Mouse (Mus musculus) liver, embryonic 11.5 days (tissue): ENCODE data around the gene Rftn1. TPM values are rescaled to one million over a fixed set of nuclear protein-coding genes. Genes with fewer than 3 reads are reported as not detected.

Source experiments
- ATAC-seq: fragments of 200-750 bp; cut with Nextera tagmentation; replicated peaks from 2 replicates; pipeline ENCODE4 v1.8.0; 2017; ENCODE audit warnings: moderate number of reproducible peaks, mild to moderate bottlenecking, moderate TSS enrichment, moderate library complexity; ENCODE audit not compliant: low FRiP score
- DNase-seq: peaks from one replicate; pipeline ENCODE4 v3.0.0-alpha.2; 2017; ENCODE audit warnings: low spot score
- H3K27ac ChIP-seq: fragments of 300-500 bp; sonication (generic); 2 replicates; pipeline ENCODE4 v1.5.1; 2014; ENCODE audit warnings: mild to moderate bottlenecking, low read depth, low read length, control low read depth
- H3K27me3 ChIP-seq: fragments of 300-500 bp; sonication (generic); replicated peaks from 2 replicates; pipeline ENCODE4 v1.6.1; 2014; ENCODE audit warnings: low read length, mixed read lengths; ENCODE audit not compliant: control insufficient read depth, insufficient read depth
- H3K36me3 ChIP-seq: fragments of 300-500 bp; sonication (generic); 2 replicates; pipeline ENCODE4 v1.6.1; 2014; ENCODE audit warnings: mild to moderate bottlenecking, low read length, moderate library complexity, mixed read lengths; ENCODE audit not compliant: control insufficient read depth, insufficient read depth
- H3K4me1 ChIP-seq: fragments of 300-500 bp; sonication (generic); replicated peaks from 2 replicates; pipeline ENCODE4 v1.6.1; 2014; ENCODE audit warnings: low read length, mixed read lengths; ENCODE audit not compliant: control insufficient read depth, insufficient read depth
- H3K4me2 ChIP-seq: fragments of 300-500 bp; sonication (generic); 2 replicates; pipeline ENCODE4 v1.6.1; 2014; ENCODE audit warnings: mild to moderate bottlenecking, control low read depth, moderate library complexity
- H3K4me3 ChIP-seq: fragments of 300-500 bp; sonication (generic); 2 replicates; pipeline ENCODE4 v1.5.1; 2014; ENCODE audit warnings: low read depth, low read length, control low read depth
- H3K9ac ChIP-seq: fragments of 300-500 bp; sonication (generic); 2 replicates; pipeline ENCODE4 v1.6.1; 2014; ENCODE audit warnings: low read depth, low read length, control low read depth
- H3K9me3 ChIP-seq: fragments of 300-500 bp; sonication (generic); 2 replicates; pipeline ENCODE4 v1.6.1; 2016; ENCODE audit warnings: low read length, inconsistent platforms, mixed read lengths; ENCODE audit not compliant: control insufficient read depth
- WGBS: fragments of 180-500 bp; shearing (Covaris S2); extraction: QIAGEN DNeasy Blood & Tissue Kit; methylation state at CpG from one replicate; pipeline ENCODE4 v1.1.7; 2014; 5-methylcytosine and 5-hydroxymethylcytosine counted together
- polyA plus RNA-seq: library from polyadenylated mRNA; unstranded; fragments of >200 nt; fragmentation: Nextera tagmentation; extraction: Ambion mirVana; gene quantifications from 2 replicates; pipeline ENCODE4 v1.2.1, GENCODE M21; 2014

Rftn1 gene
- polyA plus RNA-seq, 1 experiment from 2014 or later: 12.8 TPM

DNA sequence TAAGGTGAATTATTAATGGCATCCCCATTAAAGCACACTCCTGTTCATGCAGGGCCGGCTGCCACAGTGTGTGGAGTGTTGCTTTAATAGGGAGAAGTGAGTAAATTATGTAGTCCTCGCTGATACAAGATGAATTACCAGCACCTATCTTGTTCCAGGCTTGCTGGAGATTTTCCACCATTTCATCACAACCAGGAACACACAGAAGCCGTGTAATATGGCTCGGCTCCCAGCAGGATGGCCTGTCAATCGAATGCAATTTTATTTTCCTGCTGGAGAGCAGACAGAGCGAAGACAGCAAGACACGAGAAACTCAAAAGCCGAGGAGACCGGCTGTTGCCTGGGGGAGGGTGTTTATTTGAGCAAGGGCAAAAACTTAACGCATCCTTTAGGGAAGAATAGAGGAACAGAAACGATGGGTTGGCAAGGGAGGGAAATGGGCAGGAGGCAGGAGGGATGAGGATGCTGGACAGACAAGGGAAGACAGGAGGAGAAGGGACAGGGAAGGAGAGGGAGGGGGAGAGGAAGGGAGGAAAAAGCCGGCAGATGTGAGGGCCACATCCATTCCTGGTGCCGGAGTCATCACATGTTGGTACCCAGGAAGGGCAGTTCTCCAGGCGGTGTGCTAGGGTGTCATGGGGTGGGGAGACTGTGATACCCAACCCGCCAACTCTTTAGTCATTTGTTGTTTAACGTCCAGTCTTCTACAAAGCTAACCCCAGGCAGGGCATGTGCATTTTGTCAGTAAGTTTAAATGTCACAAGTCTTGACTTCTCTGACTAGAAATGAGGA lies 39.9 kb downstream of the Rftn1 start:
- ATAC-seq (no peak), DNase-seq (no peak)
- H3K4me2 ChIP-seq: no peak overlapping the region
- 83% methylated on average over 16 of the region's 16 CpGs for WGBS
- no peaks in the 10 kb centered on the region for H3K36me3 ChIP-seq
- H3K4me1 ChIP-seq: no peaks in the 10 kb centered on the region
- H3K4me3 ChIP-seq: no peak overlapping the region
- H3K9me3 ChIP-seq: no peaks in the 10 kb centered on the region
- H3K27me3 ChIP-seq: no peaks in the 10 kb centered on the region
- no peak overlapping the region for H3K9ac ChIP-seq
- no peak overlapping the region for H3K27ac ChIP-seq

- WGBS: 83% methylated on average over 14 of the region's 14 CpGs
- no peak for DNase-seq
- Histone ChIP-seq H3K4me1 (no peaks in the 10 kb centered on the region), H3K4me3 (no peak overlapping the region), H3K9ac (no peak overlapping the region), H3K27me3 (no peaks in the 10 kb centered on the region), H3K36me3 (no peaks in the 10 kb centered on the region), H3K4me2 (no peak overlapping the region), H3K27ac (no peak overlapping the region), H3K9me3 (no peaks in the 10 kb centered on the region)
- ATAC-seq: no peak
These were observed 40.7 kb downstream of the Rftn1 start for GRCm38 (mm10) chr17:50149690-50150210.

GRCm38 (mm10) chr17:50147831-50148587 lies 42.5 kb downstream of the Rftn1 start:
- H3K27me3 ChIP-seq: no peaks in the 10 kb centered on the region
- no peak overlapping the region for H3K9ac ChIP-seq
- WGBS: 90% methylated on average over 12 of the region's 12 CpGs
- no peaks in the 10 kb centered on the region for H3K9me3 ChIP-seq
- no peak overlapping the region for H3K27ac ChIP-seq
- no peak overlapping the region for H3K4me2 ChIP-seq
- DNase-seq (no peak), ATAC-seq (no peak)
- H3K4me3 ChIP-seq: no peak overlapping the region
- no peaks in the 10 kb centered on the region for H3K36me3 ChIP-seq
- no peaks in the 10 kb centered on the region for H3K4me1 ChIP-seq

GRCm38 (mm10) chr17:50143354-50143753 lies 47.1 kb downstream of the Rftn1 start:
- Histone ChIP-seq H3K4me1 (no peaks in the 10 kb centered on the region), H3K4me3 (no peak overlapping the region), H3K27ac (no peak overlapping the region), H3K4me2 (no peak overlapping the region), H3K9ac (no peak overlapping the region), H3K36me3 (no peaks in the 10 kb centered on the region), H3K27me3 (no peaks in the 10 kb centered on the region), H3K9me3 (no peaks in the 10 kb centered on the region)
- DNase-seq (no peak), ATAC-seq (no peak)
- 79% methylated on average over 10 of the region's 10 CpGs for WGBS

GRCm38 (mm10) chr17:50142553-50142952 lies 47.9 kb downstream of the Rftn1 start:
- no peak overlapping the region for H3K4me3 ChIP-seq
- H3K27me3 ChIP-seq: no peaks in the 10 kb centered on the region
- DNase-seq (no peak), ATAC-seq (no peak)
- no peaks in the 10 kb centered on the region for H3K4me1 ChIP-seq
- H3K4me2 ChIP-seq: no peak overlapping the region
- no peak overlapping the region for H3K27ac ChIP-seq
- WGBS: 71% methylated on average over 8 of the region's 8 CpGs
- H3K9me3 ChIP-seq: no peaks in the 10 kb centered on the region
- no peaks in the 10 kb centered on the region for H3K36me3 ChIP-seq
- no peak overlapping the region for H3K9ac ChIP-seq

GRCm38 (mm10) chr17:50142151-50142550 lies 48.3 kb downstream of the Rftn1 start:
- DNase-seq: no peak
- Histone ChIP-seq H3K9me3 (no peaks in the 10 kb centered on the region), H3K4me2 (no peak overlapping the region), H3K4me1 (no peaks in the 10 kb centered on the region), H3K36me3 (no peaks in the 10 kb centered on the region), H3K27ac (no peak overlapping the region), H3K4me3 (no peak overlapping the region), H3K27me3 (no peaks in the 10 kb centered on the region), H3K9ac (no peak overlapping the region)
- no peak for ATAC-seq
- 90% methylated on average over 7 of the region's 7 CpGs for WGBS

- no peaks in the 10 kb centered on the region for H3K36me3 ChIP-seq
- no peaks in the 10 kb centered on the region for H3K27me3 ChIP-seq
- DNase-seq (no peak), ATAC-seq (peak; percentile 60)
- H3K4me2 ChIP-seq: no peak overlapping the region
- H3K4me3 ChIP-seq: no peak overlapping the region
- peaks cover 9% of the 10 kb centered on the region for H3K4me1 ChIP-seq
- no peaks in the 10 kb centered on the region for H3K9me3 ChIP-seq
- H3K27ac ChIP-seq: peak overlapping the region; percentile 5; the same call in 1 of the 2 replicates
- WGBS: 49% methylated on average over 9 of the region's 9 CpGs
- no peak overlapping the region for H3K9ac ChIP-seq
These were observed 54.4 kb downstream of the Rftn1 start for GRCm38 (mm10) chr17:50136060-50136459.

- Histone ChIP-seq H3K27me3 (no peaks in the 10 kb centered on the region), H3K4me2 (no peak overlapping the region), H3K36me3 (no peaks in the 10 kb centered on the region), H3K4me3 (no peak overlapping the region), H3K9ac (no peak overlapping the region), H3K4me1 (peaks cover 9% of the 10 kb centered on the region), H3K9me3 (no peaks in the 10 kb centered on the region), H3K27ac (no peak overlapping the region)
- DNase-seq (no peak), ATAC-seq (no peak)
- WGBS: 76% methylated on average over 10 of the region's 10 CpGs
These were observed 55.0 kb downstream of the Rftn1 start for GRCm38 (mm10) chr17:50135466-50135865.
